Mouse (Mus musculus): ENCODE measurements around the gene Fxyd2.

Gene Fxyd2

GRCm38 (mm10) chr9:45399434-45399833, at the start of gene Fxyd2:
Fxyd2 (plus strand) TSS chr9:45399669.
- ATAC-seq (ENCODE audit: insufficient number of reproducible peaks, low FRiP score, low TSS enrichment) = no peak

DNA sequence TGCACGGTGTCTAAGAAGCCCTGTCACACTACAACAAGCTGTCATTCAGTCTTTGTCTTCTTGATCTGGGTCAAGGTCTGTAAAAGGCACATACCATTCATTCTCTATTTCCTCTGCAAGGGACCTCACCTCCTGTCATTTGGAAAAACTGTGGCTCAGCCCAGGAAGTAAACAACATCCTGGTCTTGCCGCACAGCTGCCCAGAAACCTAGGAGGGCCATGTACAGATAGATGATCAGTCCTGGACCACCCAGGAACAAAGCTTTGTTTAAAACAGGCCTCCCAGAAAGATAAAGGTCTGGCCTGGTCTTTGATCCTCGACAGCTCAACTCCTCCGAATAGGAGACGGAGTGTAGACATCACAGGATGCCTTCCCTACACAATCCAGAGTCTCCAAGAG, 49.6 kb upstream of the Fxyd2 start:
- no peak for ATAC-seq (ENCODE audit: insufficient number of reproducible peaks, low FRiP score, low TSS enrichment)

GRCm38 (mm10) chr9:45355192-45355591, 44.3 kb upstream of the Fxyd2 start:
- ATAC-seq (ENCODE audit: insufficient number of reproducible peaks, low FRiP score, low TSS enrichment) = no peak

DNA sequence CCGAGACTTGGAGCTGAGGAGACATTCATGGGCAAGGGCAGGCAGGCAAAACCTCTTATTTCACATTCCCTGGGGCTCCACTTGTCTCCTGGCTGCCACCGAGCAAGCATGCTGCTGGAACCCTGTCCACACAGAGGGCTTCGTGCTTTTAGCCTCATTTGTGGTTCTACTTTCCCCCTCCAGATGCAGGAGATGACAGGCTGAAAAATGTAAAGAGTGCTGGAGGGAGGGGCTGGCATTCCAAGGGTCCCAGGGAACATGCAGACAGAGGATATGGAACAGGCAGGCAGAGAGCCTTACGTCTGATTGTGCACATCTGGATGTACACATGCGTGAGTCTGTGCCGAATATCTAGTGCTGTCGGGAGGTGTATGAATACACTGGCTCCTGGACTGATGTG, 41.1 kb upstream of the Fxyd2 start:
- ATAC-seq (ENCODE audit: insufficient number of reproducible peaks, low FRiP score, low TSS enrichment) = no peak

GRCm38 (mm10) chr9:45362051-45362461, 37.4 kb upstream of the Fxyd2 start:
- no peak for ATAC-seq (ENCODE audit: insufficient number of reproducible peaks, low FRiP score, low TSS enrichment)

GRCm38 (mm10) chr9:45363639-45364214, 35.7 kb upstream of the Fxyd2 start:
- peak; percentile 77 for ATAC-seq (ENCODE audit: insufficient number of reproducible peaks, low FRiP score, low TSS enrichment)

GRCm38 (mm10) chr9:45367716-45368115, 31.8 kb upstream of the Fxyd2 start:
- no peak for ATAC-seq (ENCODE audit: insufficient number of reproducible peaks, low FRiP score, low TSS enrichment)

GRCm38 (mm10) chr9:45368341-45368901, 31.0 kb upstream of the Fxyd2 start:
- ATAC-seq (ENCODE audit: insufficient number of reproducible peaks, low FRiP score, low TSS enrichment) = no peak

DNA sequence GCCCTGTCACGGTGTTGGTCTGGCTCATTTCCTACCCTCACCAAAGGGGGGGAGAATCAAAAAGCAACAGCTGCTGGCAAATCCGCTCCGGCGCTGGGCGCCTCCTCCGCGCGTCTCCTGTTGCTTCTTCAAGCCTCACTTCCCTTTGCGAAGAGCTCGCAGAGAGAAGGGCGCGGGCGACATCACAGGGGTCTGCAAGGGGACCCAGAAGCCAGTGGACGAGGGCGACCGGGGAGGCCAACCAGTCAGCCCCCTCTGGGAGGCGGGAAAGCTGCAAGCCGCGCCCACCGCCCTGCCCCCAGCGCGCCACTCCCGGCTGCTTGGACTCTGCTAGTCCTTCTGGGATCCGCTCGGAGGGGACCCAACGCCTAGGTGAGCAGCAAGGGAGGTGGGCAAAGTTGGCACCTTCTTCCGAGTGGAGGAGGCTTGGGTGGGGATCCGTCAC, 29.3 kb upstream of the Fxyd2 start, which contains the start of gene Fxyd6:
TSS of gene Fxyd6 (plus strand) at position 69 of the 445 bp plus-strand sequence.
- ATAC-seq (ENCODE audit: insufficient number of reproducible peaks, low FRiP score, low TSS enrichment) = peak; percentile 33; the same call in 1 of the 2 replicates

DNA sequence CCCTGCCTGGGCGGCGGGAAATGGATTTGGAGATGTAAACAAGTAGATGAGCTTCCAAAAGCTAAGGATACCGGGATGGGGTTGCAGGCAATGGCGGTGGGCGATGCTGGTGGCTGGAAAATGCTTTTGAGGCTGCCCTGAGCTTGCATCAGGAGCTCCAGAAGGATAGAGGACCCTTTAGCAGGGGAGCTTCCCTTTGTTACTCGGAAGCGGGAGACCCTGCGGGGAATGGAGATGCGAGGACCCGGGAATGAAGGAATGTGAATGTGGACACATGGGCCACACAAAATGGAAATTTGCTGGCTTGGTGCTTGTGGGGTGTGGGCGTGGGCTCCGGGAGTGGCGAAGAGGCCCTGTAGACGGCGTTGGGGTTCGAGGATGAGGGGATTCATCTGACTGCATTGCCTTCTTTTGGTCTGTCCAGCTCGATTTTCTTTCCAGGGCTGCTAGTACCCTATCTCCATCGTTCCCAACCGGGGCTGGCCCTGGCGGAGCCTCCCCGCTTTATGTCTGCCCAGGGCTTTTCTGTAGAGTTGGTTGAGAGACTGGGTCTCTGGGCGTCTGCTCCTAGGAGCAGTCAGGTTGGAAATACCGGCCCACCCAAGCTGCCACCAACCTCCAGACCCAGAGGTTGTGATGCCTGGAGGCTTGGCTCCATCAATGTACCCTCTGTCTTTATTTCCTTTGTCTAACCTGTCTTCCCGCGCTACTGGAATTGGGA, 28.7 kb upstream of the Fxyd2 start:
- ATAC-seq (ENCODE audit: insufficient number of reproducible peaks, low FRiP score, low TSS enrichment) = no peak

DNA sequence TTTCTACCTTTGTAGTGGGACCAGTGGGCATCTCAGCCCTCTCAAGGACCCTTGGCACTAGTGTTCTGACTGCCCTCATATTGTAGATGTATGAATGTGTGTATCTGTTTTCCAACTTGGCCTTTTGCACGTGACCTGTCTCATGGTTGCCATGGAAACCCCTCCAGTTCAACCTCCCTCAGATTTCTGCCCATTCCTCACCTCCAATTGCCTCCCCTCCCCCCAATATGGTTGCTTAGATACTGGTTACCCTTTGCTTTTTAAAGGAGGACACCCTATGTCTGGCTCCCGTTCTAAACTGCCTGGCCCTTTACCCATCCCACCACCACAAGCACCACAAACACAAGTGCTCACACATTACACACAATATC, 28.1 kb upstream of the Fxyd2 start:
- ATAC-seq (ENCODE audit: insufficient number of reproducible peaks, low FRiP score, low TSS enrichment) = no peak

DNA sequence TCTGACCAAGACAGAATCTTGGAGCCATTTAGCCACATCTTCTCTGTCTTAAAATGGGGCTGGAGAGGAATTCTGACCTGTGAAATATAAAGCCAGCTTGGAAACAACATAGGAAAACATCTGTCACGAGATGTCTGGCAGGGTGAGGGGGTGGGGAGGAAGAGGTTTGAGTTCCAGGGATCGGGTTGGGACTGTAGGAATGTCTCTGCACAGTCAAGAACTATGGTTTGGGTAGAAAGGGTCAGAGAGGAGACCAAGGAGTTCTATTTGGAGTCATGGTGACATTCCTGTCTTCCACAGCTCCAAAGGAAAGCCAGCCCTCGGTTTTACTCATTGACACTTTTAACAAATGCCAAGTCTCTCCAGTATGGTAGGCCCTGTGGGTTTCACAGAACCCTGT, 25.6 kb upstream of the Fxyd2 start:
- ATAC-seq (ENCODE audit: insufficient number of reproducible peaks, low FRiP score, low TSS enrichment) = no peak

GRCm38 (mm10) chr9:45374988-45375502, 24.4 kb upstream of the Fxyd2 start:
- no peak for ATAC-seq (ENCODE audit: insufficient number of reproducible peaks, low FRiP score, low TSS enrichment)

DNA sequence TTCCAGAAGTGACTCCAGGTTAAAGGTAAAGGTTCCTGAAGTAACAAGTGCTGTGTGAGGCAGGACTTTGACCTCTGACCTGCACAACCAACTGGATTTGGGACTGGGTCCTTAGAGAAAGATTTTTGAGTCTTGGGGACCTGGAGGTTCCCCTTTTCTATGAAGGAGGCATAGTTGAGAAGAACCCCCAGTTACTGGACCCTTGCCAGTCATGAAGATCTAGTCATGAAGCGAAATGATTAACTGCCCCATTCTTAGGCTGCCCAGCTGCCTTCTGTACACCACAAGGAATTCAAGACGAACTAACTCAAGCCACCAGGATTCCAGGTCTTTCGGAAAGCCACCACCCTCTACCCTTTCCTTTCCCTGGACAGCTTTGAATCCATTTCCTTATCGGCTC, 23.0 kb upstream of the Fxyd2 start:
- ATAC-seq (ENCODE audit: insufficient number of reproducible peaks, low FRiP score, low TSS enrichment) = no peak

DNA sequence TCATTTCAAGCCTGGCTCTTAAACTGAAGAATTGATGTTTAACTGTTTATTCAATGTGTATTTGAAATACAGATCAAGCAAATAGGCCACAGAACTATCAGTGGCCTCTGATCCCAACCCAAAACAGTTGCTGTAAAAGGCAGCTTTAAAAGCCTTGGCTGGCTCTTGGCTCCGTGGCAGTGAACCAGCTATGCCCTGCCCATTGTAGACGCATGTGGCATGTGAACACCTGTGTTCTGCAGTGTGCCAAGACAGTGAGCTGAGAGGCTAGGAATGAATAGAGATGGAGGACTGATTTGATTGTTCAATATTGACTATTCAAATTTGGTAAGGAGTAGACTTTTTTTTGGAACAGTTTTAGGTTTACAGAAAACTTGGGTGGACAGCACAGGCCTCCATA, 22.6 kb upstream of the Fxyd2 start:
- no peak for ATAC-seq (ENCODE audit: insufficient number of reproducible peaks, low FRiP score, low TSS enrichment)

DNA sequence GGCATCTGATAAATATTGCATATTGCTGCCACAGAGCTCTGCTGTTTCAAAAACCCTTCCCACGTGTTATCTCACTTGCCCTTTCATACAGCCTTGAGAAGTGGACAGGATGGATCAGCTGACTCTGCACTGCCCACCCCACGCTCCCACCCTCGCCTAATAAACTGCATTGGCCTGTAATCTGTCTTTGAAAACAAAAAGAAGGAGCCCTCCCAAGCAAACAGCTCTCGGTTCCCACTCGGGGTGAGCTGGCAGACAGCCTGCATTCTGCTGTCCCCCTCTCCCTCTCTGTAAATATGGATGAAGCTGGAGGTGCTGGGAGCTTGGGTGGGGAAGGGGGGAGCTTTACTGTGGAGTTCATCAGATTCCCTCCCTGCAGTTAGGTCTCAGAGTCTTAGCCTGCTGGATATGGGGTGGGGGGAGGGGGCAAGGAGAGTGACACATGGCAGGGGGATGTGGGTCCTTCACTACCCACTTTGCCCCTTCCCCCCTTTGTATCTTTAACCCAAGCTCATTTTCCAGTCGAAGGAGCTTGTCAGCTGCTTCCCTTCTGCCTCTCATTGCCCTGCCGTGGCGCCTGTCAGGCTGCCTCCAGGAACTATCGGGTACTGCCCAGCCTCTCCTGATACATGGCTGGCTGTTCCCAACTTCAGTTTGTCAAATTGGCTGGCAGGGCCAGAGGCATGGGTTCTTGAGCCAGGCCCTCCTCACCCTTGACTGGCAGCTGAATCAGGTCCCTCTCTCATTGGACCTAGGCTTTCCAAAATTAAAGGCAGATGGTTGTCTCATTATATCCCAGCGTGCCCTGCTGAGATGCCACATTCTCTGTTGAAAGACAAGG, 18.8 kb upstream of the Fxyd2 start:
- peak; percentile 76 for ATAC-seq (ENCODE audit: insufficient number of reproducible peaks, low FRiP score, low TSS enrichment)

DNA sequence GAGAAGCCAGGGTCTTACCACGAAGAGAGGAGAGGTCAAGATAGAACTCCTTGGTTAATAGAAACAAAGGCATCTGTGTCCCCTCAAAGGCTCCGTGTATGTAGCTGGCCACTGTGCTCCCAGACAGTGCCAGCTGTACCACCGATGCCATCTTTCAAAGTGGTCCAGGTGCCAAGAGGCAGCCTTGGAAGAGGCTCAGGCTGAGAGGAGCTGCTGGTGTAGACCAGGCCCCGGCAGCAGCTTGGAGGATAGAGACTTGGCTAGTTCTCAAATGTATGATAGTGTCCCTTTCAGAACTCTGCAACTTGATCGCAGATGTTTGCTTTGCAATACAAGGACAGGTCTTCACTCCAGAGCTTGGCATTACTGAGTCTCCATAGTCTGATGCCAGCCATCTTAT, 17.1 kb upstream of the Fxyd2 start:
- 0 out of 2 replicates have a peak, but pooled peaks have one; percentile 41 for ATAC-seq (ENCODE audit: insufficient number of reproducible peaks, low FRiP score, low TSS enrichment)

DNA sequence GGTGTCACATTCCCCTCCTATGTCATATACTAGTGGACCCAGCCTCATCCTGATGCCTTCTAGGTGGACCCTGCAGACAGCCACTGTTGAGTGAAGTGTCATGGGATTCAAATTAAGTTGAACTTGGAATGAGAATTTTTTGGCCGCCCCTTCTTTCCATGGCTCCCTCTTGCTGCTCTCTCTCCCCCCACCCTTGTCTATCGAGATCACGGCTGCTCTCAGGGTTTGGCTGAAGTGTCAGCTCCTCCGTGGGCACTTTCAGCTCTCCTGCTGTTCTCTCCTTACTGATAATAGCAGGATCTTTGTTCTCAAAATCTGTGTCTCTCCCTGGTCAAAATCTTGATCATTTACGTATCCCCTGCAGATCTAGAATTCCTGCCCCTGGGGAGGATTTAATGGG, 16.6 kb upstream of the Fxyd2 start:
- ATAC-seq (ENCODE audit: insufficient number of reproducible peaks, low FRiP score, low TSS enrichment) = no peak

GRCm38 (mm10) chr9:45383883-45384282, 15.6 kb upstream of the Fxyd2 start:
- ATAC-seq (ENCODE audit: insufficient number of reproducible peaks, low FRiP score, low TSS enrichment) = no peak

DNA sequence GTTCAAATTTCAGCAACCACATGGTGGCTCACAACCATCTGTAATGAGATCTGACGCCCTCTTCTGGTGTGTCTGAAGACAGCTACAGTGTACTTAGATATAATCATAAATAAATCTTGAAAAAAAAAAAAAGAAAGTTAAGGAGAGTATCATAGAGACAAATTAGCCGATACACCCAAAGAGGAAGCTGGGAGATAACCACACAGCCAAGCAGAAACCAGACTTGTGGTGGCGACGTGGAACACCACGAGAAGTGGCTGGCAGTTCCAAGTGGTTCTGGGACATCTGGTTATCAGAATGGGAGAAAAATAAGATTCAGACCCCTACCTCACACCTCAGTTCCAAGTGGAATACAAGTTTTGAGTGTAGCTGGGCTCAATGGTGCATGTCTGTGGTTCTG, 12.8 kb upstream of the Fxyd2 start:
- ATAC-seq (ENCODE audit: insufficient number of reproducible peaks, low FRiP score, low TSS enrichment) = no peak

All from cerebellum, adult (tissue).